Mouse (Mus musculus): ENCODE measurements around the gene Itih5.

DNA sequence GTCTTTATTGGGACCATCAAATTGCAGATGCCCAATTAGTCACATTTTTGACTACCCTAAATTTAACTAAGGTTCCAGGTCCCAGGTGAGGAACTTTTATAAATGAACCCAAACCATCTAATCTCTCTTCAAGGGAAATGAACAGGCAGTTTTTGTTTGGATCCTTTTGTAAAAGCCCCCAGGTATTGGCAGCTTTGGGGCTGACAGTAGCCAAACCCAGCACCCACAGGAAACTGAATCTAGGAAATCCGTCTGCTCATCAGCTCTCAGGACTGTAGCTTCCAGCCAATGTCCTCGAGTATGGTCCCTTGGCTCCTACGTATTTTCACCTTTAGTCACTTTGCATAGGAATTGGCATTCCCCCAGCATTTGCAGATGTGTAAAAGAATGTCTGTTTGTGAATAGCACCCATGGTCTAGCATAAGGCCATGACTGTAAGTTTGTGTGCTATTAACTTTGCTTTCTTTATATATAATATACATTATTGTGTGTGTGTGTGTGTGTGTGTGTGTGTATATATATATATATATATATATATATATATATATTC, 47.4 kb downstream of the Itih5 start:
- TF ChIP-seq POLR2A (IDR thresholded peaks at IDR 0.05; ENCODE audit: insufficient read depth, low read depth, low read length): no peak
- no peak for TF ChIP-seq CTCF (IDR thresholded peaks at IDR 0.05; ENCODE audit: insufficient read depth, low read depth, low read length)

All from olfactory bulb, adult 2 months (tissue).